Mouse (Mus musculus): Measurements from ENCODE around the gene Ppp1r35.

Ppp1r35 gene

DNA sequence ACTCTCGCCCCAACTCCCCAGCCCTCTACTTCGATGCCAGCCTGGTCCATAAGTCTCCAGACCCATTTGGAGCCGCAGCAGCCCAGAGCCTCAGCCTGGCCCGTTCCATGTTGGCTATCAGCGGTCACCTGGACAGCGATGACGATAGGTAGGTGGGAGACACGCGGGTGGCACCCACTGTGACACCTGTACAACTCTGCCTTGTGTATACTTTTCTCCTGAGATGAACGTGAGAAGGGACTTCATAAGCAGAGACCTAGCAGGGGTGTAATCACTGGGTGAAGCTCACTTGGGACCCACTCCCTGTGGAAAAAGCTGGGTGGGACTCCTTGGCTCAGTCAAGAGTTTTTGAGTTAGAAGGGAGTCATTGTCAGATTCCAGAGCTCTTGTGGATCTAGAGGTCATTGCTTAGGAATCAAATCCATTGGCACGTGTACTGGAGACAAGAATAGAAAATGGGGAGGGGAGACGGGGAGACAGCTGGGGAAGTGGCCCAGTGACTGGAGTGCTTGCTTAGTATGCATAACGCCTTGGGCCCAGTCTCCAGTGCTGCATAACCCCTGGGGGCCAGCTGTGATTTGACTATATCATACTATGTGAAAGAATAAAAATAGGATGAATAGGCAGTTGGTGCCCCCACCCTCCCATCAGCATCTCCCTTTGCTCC lies 27.3 kb upstream of the Ppp1r35 start:
- no peak for DNase-seq (ENCODE audit: low spot score in 2 of 2)

- no peak for DNase-seq (ENCODE audit: low spot score in 2 of 2)
These were observed 26.7 kb upstream of the Ppp1r35 start for GRCm38 (mm10) chr5:137751988-137752387.

DNA sequence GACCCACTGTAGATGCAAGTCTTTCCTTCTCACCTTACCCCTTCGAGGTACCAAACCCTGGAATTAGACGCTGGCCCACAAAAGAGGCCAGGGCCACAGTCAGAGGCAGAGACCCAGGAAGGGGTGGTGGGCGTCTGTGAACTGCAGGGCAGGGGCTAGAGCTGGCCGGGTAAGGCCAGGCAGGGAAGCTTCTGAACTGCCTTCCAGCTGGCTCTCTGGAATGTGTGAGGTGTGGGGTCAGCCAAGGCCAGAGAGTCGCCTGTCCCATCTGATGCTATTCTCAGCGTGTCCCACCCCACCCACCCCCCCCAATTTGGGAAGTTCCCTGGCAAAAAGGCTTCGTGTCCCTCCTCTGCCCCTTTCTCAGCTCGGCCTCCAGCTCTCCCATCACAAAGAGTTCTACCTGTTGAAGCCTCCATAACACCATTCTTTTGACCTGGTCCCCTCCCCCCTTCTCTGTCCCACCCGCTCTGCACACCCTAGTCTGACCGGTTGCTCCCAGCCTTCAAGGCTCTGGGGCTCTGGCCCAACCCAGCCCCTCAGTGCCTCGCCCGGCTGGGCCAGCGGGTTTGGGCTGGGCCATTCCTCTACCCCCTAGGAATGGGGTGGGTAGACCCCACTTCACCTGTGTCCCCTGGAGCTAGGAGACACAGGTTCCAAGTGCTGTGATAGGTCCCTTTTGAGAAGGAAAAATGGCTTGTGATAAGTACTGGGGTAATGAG lies 25.4 kb upstream of the Ppp1r35 start:
- DNase-seq (ENCODE audit: low spot score in 2 of 2): no peak

DNA sequence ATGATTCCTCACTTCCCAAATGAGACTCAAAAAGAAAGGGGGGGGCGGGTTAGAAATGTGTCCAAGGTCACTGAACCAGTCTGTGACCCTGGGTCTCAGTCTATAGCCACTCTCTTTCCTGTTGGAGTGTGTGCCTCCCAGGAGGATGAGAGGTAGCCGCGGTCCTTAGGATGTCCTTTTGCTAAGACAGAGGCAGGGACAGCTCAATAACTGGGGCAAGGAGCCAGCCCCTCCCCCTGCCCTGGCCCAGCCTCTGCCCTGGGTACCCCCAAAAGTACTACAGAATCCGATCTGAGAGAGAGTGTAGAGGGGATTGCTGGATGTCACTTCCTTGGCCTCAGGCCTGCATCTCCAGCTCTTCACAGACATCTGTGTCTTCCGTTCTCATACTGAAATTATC lies 23.2 kb upstream of the Ppp1r35 start:
- DNase-seq (ENCODE audit: low spot score in 2 of 2): no peak

- no peak for DNase-seq (ENCODE audit: low spot score in 2 of 2)
These were observed 22.5 kb upstream of the Ppp1r35 start for GRCm38 (mm10) chr5:137756106-137756505.

DNA sequence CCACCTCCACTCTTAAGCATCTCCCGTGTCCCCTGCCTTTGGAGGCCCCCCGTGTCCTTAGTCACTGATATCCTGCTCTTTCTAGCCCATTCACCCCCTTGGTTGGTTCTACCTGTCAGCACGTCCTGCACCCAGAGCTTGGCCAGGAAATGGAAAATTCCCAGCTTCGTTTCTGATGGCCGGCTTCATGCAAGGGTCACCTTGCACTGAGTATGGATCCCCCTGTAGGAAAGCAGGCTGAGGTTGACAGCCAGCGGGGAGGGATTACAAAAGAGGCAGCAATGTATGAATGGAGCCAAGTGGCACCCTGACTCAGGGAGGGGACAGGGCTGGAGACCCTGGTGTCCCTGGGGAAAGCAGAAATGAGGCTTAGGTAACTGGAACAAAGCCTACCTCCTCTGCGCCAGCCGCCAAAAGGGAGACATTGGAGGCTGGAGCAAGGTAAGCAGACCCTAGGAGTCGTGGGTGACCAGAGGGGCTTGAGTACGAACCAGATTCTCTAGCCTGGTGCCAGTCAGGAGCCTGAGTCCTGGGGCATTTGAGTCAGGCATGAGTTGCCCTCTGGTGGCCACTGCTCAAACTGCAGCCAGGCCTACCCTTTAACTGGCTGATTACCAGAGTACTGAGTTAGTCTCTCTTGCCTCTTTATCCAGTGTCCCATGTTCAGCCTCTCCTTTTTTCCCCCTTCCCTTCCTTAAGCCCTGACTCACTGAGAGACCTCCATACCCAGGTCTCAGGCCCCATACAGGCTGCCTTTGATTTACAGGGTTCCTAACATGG lies 21.6 kb upstream of the Ppp1r35 start:
- DNase-seq (ENCODE audit: low spot score in 2 of 2): peak; percentile 69 to 85

- DNase-seq (ENCODE audit: low spot score in 2 of 2): peak; percentile 83 to 94
These were observed 20.8 kb upstream of the Ppp1r35 start for GRCm38 (mm10) chr5:137757887-137758286.

DNA sequence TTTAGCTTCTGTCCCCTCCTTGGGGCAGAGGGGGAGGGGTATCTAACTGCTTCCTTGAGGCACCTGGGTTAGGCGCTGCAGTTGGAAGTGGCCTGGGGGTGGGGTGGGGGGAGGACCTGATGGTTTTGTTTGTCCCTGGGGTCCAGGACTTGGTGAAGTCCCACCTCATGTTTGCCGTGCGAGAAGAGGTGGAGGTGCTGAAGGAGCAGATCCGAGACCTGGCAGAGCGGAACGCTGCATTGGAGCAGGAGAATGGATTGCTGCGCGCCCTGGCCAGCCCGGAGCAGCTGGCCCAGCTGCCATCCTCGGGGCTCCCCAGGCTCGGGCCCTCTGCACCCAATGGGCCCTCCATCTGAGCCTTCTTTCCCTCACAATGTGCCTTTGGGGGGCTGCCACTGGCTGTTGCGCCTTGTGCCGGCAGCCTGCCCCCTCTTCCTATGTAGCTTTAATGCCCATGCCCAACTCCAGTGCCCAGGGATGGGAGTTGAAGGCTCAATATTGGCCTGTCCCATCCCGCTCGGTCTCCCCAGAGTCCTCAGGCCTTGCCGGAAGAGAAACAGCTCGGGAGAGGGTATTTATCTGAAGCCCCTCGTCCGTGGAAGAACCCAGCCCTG lies 19.6 kb upstream of the Ppp1r35 start:
- no peak for DNase-seq (ENCODE audit: low spot score in 2 of 2)

DNA sequence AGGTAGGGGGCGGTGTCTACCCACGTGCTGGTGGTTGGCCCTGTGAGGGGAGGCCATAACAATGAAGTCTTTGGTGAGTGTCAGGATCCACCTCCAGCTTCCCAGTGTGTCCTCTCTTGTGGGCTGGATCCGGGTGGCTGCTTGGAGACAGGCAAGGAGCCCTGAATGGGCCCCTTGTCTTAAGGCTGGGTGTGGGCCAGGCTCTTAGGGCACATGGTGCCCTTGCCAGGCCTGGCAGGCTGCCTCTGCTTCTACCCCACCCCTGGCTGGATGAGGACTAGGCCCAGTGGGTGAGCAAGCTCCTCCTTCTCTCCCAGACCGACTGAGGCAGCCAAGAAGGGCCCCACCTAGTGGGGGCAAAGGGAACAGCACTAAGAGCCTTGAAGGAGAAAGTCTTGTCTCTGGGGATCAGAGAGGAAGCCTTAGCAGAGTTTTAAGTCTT lies 18.7 kb upstream of the Ppp1r35 start:
- DNase-seq (ENCODE audit: low spot score in 2 of 2): peak; percentile 83 to 91

DNA sequence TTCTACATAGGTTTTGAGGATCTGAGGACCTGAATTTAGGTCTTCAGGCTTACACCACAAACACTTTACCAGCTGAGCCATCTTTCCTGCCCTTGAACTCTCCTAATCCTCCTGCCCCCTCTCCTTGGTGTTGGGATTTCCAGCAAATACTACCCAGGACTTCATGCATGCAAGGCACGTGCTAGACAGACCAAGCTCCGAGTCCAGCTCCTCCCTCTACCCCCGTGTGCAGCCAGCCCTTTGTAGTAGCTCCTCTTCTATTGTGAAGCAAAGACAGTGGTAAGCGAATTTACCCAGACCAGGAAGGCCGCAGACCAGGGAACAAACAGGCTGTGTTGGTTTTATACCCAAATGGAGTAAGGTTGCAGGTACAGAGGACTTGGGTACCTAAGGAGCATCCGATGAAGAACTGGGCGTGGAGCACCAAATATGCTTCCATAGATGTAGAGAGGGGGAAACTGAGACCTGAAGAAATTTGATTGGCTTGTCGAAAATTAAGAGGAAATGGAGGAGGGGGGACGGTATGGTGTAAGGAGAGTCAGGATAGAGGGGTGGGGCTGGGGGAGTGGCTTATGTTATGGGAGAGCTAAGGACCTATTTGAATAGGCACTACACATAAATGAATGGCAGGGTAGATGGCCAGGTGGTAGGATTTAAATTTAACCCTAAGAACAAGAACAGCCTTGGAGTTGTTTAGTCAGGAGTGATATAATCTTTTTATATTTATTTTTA lies 13.9 kb upstream of the Ppp1r35 start:
- no peak for DNase-seq (ENCODE audit: low spot score in 2 of 2)

DNA sequence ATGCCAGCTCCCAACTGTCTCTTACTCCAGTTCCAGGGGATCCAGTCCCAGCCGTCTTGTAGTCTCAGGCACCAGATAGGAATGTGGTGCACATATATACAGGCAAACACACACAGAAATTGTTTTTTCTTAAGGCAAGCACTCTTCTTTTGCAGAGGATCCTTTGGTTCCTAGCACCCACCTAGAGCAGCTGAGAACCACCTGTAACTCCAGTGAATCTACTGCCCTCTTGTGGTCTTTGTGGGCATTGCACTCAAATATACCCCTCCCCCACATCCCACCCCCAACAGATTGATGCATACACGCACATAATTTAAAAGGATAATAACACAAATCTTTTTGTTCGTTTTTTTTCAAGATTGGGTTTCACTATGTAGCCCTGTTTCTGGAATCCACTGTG lies 12.4 kb upstream of the Ppp1r35 start:
- no peak for DNase-seq (ENCODE audit: low spot score in 2 of 2)

DNA sequence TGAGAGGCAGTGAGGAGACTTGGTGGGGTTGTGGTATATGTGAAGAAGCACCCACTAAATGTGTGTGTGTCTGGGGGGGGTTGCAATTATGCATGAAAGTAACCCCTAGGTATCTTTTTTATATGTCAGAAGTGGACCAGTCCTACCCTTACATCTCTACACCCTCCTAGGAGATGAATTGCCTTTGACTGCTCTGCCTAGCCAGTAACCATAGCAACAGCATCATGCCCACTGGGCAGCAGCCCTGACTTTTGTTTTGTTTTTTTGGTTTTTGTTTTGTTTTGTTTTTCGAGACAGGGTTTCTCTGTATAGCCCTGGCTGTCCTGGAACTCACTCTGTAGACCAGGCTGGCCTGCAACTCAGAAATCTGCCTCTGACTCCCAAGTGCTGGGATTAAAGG lies 10.2 kb upstream of the Ppp1r35 start:
- DNase-seq (ENCODE audit: low spot score in 2 of 2): no peak

DNA sequence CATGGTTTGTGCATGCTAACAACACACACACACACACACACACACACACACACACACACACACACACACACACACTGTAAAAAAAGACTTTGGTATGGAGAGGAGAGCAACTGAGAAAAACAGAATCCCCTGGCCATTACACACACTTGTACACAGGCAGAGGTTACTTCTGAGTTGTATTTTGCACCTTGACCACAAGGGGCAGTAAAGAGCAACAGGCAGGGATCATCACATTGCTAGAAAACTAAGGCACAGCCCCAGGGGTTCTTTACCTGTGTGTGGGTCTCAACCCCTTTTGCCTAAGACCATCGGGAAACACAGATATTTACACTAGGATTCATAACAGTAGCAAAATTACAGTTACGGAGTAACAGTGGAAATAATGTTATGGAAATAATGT lies 7.9 kb upstream of the Ppp1r35 start:
- DNase-seq (ENCODE audit: low spot score in 2 of 2): no peak

GRCm38 (mm10) chr5:137772755-137773154 lies 5.9 kb upstream of the Ppp1r35 start:
- no peak for DNase-seq (ENCODE audit: low spot score in 2 of 2)

DNA sequence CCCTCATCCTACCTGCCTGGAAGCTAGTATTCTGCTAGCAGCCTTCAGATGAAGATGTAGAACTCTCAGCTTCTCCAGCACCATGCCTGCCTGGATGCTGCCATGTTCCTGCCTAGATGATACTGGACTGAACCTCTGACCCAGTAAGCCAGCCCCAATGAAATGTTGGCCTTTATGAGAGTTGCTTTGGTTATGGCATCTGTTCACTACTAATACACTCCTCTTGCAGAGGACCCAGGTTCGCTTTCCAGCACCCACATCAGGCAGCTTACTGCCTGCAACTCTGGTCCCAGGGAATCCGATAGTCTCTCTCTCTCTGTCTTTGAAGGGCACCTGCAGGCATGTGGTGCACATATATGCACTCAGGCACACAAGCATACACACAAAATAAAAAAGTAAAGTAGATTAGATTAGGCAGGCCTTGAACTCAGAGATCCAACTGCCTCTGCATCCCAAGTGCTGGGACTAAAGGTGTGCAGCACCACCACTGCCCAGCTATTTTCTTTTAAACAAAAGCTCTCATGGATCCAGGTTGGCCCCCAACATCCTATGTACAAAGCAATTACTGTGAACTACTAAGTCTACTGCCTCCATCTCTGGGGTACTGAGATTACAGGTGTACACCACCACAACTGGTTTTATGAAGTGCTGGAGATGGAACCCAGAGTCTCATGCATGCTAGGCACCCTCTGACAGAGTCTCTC lies 2.9 kb upstream of the Ppp1r35 start:
- no peak for DNase-seq (ENCODE audit: low spot score in 2 of 2)

GRCm38 (mm10) chr5:137776408-137776918 lies 2.2 kb upstream of the Ppp1r35 start:
- no peak for DNase-seq (ENCODE audit: low spot score in 2 of 2)

GRCm38 (mm10) chr5:137777267-137777845 lies 1.3 kb upstream of the Ppp1r35 start:
- no peak for DNase-seq (ENCODE audit: low spot score in 2 of 2)

DNA sequence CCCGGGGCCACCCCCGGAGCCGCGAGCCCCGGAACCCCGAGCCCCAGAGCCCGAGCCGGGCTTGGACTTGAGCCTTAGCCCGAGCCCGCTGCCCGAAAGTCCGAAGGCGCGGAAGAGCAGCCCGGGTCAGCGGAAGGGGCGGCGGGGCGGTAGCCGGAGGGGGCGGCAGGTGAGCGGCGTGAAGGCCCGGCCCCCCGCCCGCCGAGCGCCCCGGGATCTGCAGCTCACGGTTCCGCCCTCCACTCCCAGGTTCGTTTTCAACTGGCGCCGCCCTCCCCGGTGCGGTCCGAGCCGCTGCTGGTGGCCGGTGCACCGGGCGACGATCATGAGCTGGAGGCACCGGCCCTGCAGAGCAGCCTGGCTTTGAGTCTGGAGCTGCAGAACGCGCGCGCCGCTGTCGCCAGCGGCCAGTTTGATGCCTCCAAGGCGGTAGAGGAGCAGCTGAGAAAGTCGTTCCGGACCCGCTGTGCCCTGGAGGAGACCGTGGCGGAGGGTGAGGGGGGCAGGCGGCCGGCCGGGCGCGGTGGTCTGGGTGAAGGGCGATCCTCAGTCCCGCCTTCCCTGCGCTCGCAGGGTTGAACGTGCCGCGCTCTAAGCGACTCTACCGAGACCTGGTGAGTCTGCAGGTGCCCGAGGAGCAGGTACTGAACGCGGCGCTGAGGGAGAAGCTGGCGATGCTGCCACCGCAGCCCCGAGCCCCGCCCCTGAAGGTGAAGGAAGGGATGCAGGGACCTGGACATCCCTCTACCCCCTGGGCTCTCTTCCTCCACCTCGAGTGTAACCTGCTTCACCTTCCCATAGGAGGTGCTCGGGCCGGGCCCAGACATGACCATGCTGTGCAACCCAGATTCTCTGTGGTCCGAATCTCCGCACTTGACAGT lies 644 bp downstream of the Ppp1r35 start:
- no peak for DNase-seq (ENCODE audit: low spot score in 2 of 2)

- DNase-seq (ENCODE audit: low spot score in 2 of 2): no peak
These were observed 3.0 kb downstream of the Ppp1r35 start for GRCm38 (mm10) chr5:137781661-137782060.

Measured in frontal cortex, postnatal 10 days (tissue).